Mouse (Mus musculus) myocyte (in vitro differentiated cells): ENCODE data around the gene Wasf3.

Source experiments
- CEBPB ChIP-seq: IDR thresholded peaks from 2 replicates; pipeline ENCODE4 v1.6.1; 2011; ENCODE audit warnings: mild to moderate bottlenecking, moderate library complexity; ENCODE audit not compliant: poor library complexity, insufficient read depth, severe bottlenecking
- E2F4 ChIP-seq: IDR thresholded peaks from one replicate; pipeline ENCODE4 v1.6.1; 2011; ENCODE audit warnings: mild to moderate bottlenecking, control low read depth, moderate library complexity; ENCODE audit not compliant: insufficient read depth
- MYOD1 ChIP-seq, 3 experiments: IDR thresholded peaks; one replicate each; pipeline ENCODE4 v1.6.1; 2011; ENCODE audit warnings: control low read depth in 2 of 3, low read depth in 2 of 3, mild to moderate bottlenecking in 2 of 3, moderate library complexity in 1 of 3; ENCODE audit not compliant: insufficient read length in 2 of 3, control insufficient read depth in 1 of 3
- MYOG ChIP-seq, 3 experiments: IDR thresholded peaks; one replicate each; pipeline ENCODE4 v1.6.1; 2011; ENCODE audit warnings: control low read depth in 2 of 3, low read depth in 2 of 3, mild to moderate bottlenecking in 2 of 3; ENCODE audit not compliant: insufficient read length in 2 of 3, control insufficient read depth in 1 of 3, insufficient read depth in 1 of 3
- POLR2A ChIP-seq: IDR thresholded peaks from one replicate; pipeline ENCODE4 v1.6.1; 2011; ENCODE audit warnings: low read depth, mild to moderate bottlenecking, control low read depth, moderate library complexity; ENCODE audit not compliant: insufficient read length
- POLR2AphosphoS2 ChIP-seq: IDR thresholded peaks from one replicate; pipeline ENCODE4 v1.6.1; 2011; ENCODE audit warnings: low read depth, control low read depth; ENCODE audit not compliant: insufficient read length
- REST ChIP-seq: IDR thresholded peaks from one replicate; pipeline ENCODE4 v1.6.1; 2011; ENCODE audit warnings: mild to moderate bottlenecking, control low read depth, moderate library complexity; ENCODE audit not compliant: insufficient read depth, insufficient read length
- TCF12 ChIP-seq: IDR thresholded peaks from one replicate; pipeline ENCODE4 v1.6.1; 2011; ENCODE audit warnings: mild to moderate bottlenecking, control low read depth; ENCODE audit not compliant: poor library complexity, insufficient read depth, severe bottlenecking
- USF1 ChIP-seq: IDR thresholded peaks from one replicate; pipeline ENCODE4 v1.6.1; 2011; ENCODE audit warnings: low read depth, mild to moderate bottlenecking, control low read depth, moderate library complexity

DNA sequence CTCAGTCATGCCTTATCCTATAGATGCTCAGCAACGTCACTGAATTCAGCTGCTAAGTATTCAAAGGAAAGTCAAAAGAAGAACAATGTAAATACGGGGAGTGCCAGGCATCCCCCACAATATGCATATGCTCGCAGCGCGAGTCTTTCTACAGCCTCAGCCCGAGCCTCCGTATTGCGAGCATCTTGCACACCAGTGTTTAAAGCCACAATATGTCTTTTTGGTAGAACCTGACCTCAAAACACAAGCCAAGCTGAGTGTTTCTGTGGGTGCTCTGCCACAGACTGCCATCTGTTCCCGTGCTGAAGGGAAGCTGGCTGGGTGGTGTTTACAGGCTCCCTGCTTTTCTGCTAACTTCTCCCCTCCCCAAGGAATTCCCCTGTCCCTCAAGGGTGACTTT lies 46.7 kb upstream of the Wasf3 start:
- TF ChIP-seq POLR2A (no peak), MYOG (IDR thresholded peaks at IDR 0.05; ENCODE audit: control insufficient read depth in 1 of 3, insufficient read depth in 1 of 3, insufficient read length in 2 of 3, low read depth in 2 of 3) (no peak), TCF12 (no peak), MYOD1 (IDR thresholded peaks at IDR 0.05; ENCODE audit: control insufficient read depth in 1 of 3, insufficient read length in 2 of 3, low read depth in 2 of 3) (no peak), POLR2AphosphoS2 (no peak), E2F4 (no peak), USF1 (no peak), CEBPB (no peak), REST (no peak)
